Mouse (Mus musculus): Measurements from ENCODE around the gene Tal1.

DNA sequence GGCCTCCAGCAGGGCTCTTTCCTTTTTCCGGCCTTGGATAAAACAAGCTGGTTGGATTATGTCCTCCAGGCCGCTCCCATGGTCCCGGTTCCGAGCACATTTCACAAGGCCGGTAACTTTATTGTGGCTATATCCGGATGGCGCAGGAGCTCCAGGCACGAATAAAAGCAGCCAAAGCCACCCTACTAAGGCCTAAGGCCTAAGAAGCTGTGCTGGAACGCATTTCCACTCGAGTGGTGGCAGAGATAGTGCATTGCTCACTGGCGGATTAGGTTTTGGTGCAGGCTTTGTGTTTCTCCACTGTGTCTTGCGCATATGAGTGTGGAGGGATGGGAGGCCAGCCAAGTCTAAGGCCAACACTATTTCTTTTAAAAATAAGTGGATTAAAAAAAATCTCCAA lies 3.6 kb downstream of the Tal1 start:
- TF ChIP-seq POLR2A (IDR thresholded peaks at IDR 0.05; ENCODE audit: extremely low read depth, insufficient read depth, low read length) (no peak), CTCF (IDR thresholded peaks at IDR 0.05; ENCODE audit: extremely low read depth, insufficient read depth, low read length) (no peak)

Data from cortical plate, adult 2 months (tissue).